Comparison of ENCODE assay signal across 10 mouse cellular contexts in genomic region chr11:50713610-50714202, GRCm38 (mm10).
DNase-seq lines count a peak whose midpoint lies in the region; ATAC-seq and TF ChIP-seq lines count a peak whose summit lies in the region.
"Had no signal": no experiment of that assay in that cellular context is flagged by ENCODE, and none has a peak within 500 bp of the region (broad histone marks: within the 10 kb centered on the region; RNA-seq: fewer than 3 reads in every experiment).

No protein-coding gene starts in this region.

- H3K27me3 ChIP-seq in CH12.LX (replicated peaks): peaks cover 93% of the 10 kb centered on the region
- no peaks in the 10 kb centered on the region for H3K27me3 ChIP-seq in embryonic facial prominence, embryonic 12.5 days
- H3K27me3 ChIP-seq in limb, embryonic 11.5 days (ENCODE audit: control insufficient read depth, insufficient read depth, low read length): no peaks in the 10 kb centered on the region

- ATAC-seq in embryonic facial prominence, embryonic 12.5 days (ENCODE audit: insufficient number of reproducible peaks, insufficient read depth, low FRiP score, low TSS enrichment): peak; percentile 29; the same call in 1 of the 2 replicates
- ATAC-seq in limb, embryonic 11.5 days (ENCODE audit: insufficient number of reproducible peaks, low FRiP score, low TSS enrichment, low read depth): no peak
- no peak for ATAC-seq in megakaryocyte-erythroid progenitor cell, adult 5-6 weeks (replicated peaks; ENCODE audit: low FRiP score, low TSS enrichment, poor library complexity, severe bottlenecking)

- in situ Hi-C loops in CH12.LX (cut with MboI; ENCODE audit: low pct_ligation_motif_present, low pct_unique_long_range_greater_than_20kb, low sequenced_read_pairs): no loop called here

- TF ChIP-seq RAD21 in CH12.LX (IDR thresholded peaks at IDR 0.05; ENCODE audit: low read depth, low read length): no peak

- no peak for TF ChIP-seq POLR2A in CH12.LX (IDR thresholded peaks at IDR 0.05; ENCODE audit: low read depth, low read length)

- DNase-seq in gastrocnemius, adult 2 months: peak; percentile 64
- no peak for DNase-seq in gastrocnemius, postnatal 14 days
- DNase-seq in CH12.LX (ENCODE audit: extremely low read depth): peak; percentile 9
- peak; percentile 54 for DNase-seq in limb, embryonic 11.5 days (ENCODE audit: low spot score)
- no peak for DNase-seq in right cerebral cortex, postnatal 25 days
- DNase-seq in yolk sac, embryonic 10.5 days (ENCODE audit: low spot score): no peak
- DNase-seq: cerebellum, postnatal 14 days had no signal

- H3K36me3 ChIP-seq in CH12.LX (replicated peaks in 1 of 2; ENCODE audit: control insufficient read depth in 1 of 2, insufficient read depth in 1 of 2, low read length in 1 of 2): no peaks in the 10 kb centered on the region
- no peaks in the 10 kb centered on the region for H3K36me3 ChIP-seq in embryonic facial prominence, embryonic 12.5 days
- H3K36me3 ChIP-seq in limb, embryonic 11.5 days (ENCODE audit: control insufficient read depth, insufficient read depth, low read length): no peaks in the 10 kb centered on the region

- H3K9ac ChIP-seq in CH12.LX (ENCODE audit: insufficient read depth, low read depth): no peak overlapping the region
- H3K9ac ChIP-seq in embryonic facial prominence, embryonic 12.5 days: no peak overlapping the region
- H3K9ac ChIP-seq in limb, embryonic 11.5 days (ENCODE audit: low read length): no peak overlapping the region

- intact Hi-C loops in gastrocnemius, adult 2 months (cut with DNase I): loop anchor here (2.0 kb wide), 1 partner anchor 37 kb away; no protein-coding TSS in a partner anchor
- intact Hi-C loops in gastrocnemius, postnatal 14 days (cut with DNase I; ENCODE audit: low total_unique reads): no loop called here

- dilution Hi-C loops in CH12.LX (cut with MboI; ENCODE audit: extremely low pct_ligation_motif_present, extremely low pct_unique_long_range_greater_than_20kb, low sequenced_read_pairs): no loop called here

- TF ChIP-seq CTCF in gastrocnemius, adult 2 months (IDR thresholded peaks at IDR 0.05): no peak
- no peak for TF ChIP-seq CTCF in CH12.LX (conservative IDR thresholded peaks at IDR 0.05 in 1 of 2, IDR thresholded peaks at IDR 0.05 in 1 of 2; ENCODE audit: low read depth in 2 of 2, low read length in 2 of 2)

- H3K4me1 ChIP-seq in CH12.LX (ENCODE audit: control insufficient read depth in 1 of 2, insufficient read depth in 2 of 2): no peaks in the 10 kb centered on the region
- H3K4me1 ChIP-seq in embryonic facial prominence, embryonic 12.5 days: peaks cover 28% of the 10 kb centered on the region
- H3K4me1 ChIP-seq in limb, embryonic 11.5 days (ENCODE audit: control insufficient read depth, insufficient read depth, low read length): peaks cover 7% of the 10 kb centered on the region

- H3K9me3 ChIP-seq in CH12.LX (replicated peaks; ENCODE audit: low read length): no peaks in the 10 kb centered on the region
- no peaks in the 10 kb centered on the region for H3K9me3 ChIP-seq in embryonic facial prominence, embryonic 12.5 days
- H3K9me3 ChIP-seq in limb, embryonic 11.5 days (ENCODE audit: control insufficient read depth, low read length): no peaks in the 10 kb centered on the region

- WGBS in embryonic facial prominence, embryonic 12.5 days: 32% methylated on average over 21 of the region's 21 CpGs
- WGBS in limb, embryonic 11.5 days: 33% methylated on average over 21 of the region's 21 CpGs

- no peak overlapping the region; the same call in 1 of the 2 replicates for H3K4me3 ChIP-seq in gastrocnemius, adult 2 months
- H3K4me3 ChIP-seq in CH12.LX (replicated peaks in 1 of 3; ENCODE audit: low read depth in 2 of 3, low read length in 2 of 3, poor library complexity in 1 of 3): no peak overlapping the region
- H3K4me3 ChIP-seq in embryonic facial prominence, embryonic 12.5 days: no peak overlapping the region
- H3K4me3 ChIP-seq in limb, embryonic 11.5 days (ENCODE audit: low read depth, low read length): no peak overlapping the region
- H3K4me3 ChIP-seq: myocyte had no signal

- H3K4me2 ChIP-seq in CH12.LX (ENCODE audit: insufficient read depth, low read depth, poor library complexity, severe bottlenecking): no peak overlapping the region
- peak overlapping the region; percentile 9; the same call in 1 of the 2 replicates for H3K4me2 ChIP-seq in embryonic facial prominence, embryonic 12.5 days (replicated peaks)
- peak overlapping the region; percentile 0; the same call in 1 of the 2 replicates for H3K4me2 ChIP-seq in limb, embryonic 11.5 days (ENCODE audit: low read depth, severe bottlenecking)

- no peaks in the 10 kb centered on the region for H3K79me2 ChIP-seq in CH12.LX (replicated peaks; ENCODE audit: control insufficient read depth, extremely low read depth, insufficient read depth, poor library complexity, severe bottlenecking)

- H3K27ac ChIP-seq in gastrocnemius, adult 2 months: no peak overlapping the region
- no peak overlapping the region for H3K27ac ChIP-seq in CH12.LX (ENCODE audit: insufficient read depth, low read depth)
- no peak overlapping the region for H3K27ac ChIP-seq in embryonic facial prominence, embryonic 12.5 days
- H3K27ac ChIP-seq in limb, embryonic 11.5 days (replicated peaks; ENCODE audit: low read depth, low read length): no peak overlapping the region

- no peak for TF ChIP-seq EP300 in CH12.LX (IDR thresholded peaks at IDR 0.05; ENCODE audit: low read length)

TF ChIP-seq in CH12.LX, 34 proteins besides CTCF, POLR2A, EP300 and RAD21:
- TF ChIP-seq ZMIZ1 (IDR thresholded peaks at IDR 0.05; ENCODE audit: low read depth, low read length): no peak
- TF ChIP-seq JUND (conservative IDR thresholded peaks at IDR 0.05; ENCODE audit: low read depth, low read length): no peak
- TF ChIP-seq CHD1 (IDR thresholded peaks at IDR 0.05; ENCODE audit: low read depth, low read length): no peak
- TF ChIP-seq NELFE (IDR thresholded peaks at IDR 0.05; ENCODE audit: low read depth, low read length): no peak
- no peak for TF ChIP-seq ETS1 (conservative IDR thresholded peaks at IDR 0.05; ENCODE audit: low read depth, low read length)
- no peak for TF ChIP-seq HCFC1 (IDR thresholded peaks at IDR 0.05; ENCODE audit: low read depth, low read length)
- no peak for TF ChIP-seq MXI1 (IDR thresholded peaks at IDR 0.05; ENCODE audit: low read depth, low read length)
- no peak for TF ChIP-seq MAZ (IDR thresholded peaks at IDR 0.05; ENCODE audit: low read depth, low read length)
- TF ChIP-seq KAT2A (IDR thresholded peaks at IDR 0.05; ENCODE audit: insufficient replicate concordance, low read length): no peak
- TF ChIP-seq USF1 (IDR thresholded peaks at IDR 0.05; ENCODE audit: low read depth, low read length): no peak

Comparison
In these comparisons a context has a peak if more than half of its experiments do, and no peak if none do; other contexts are left out.
1. DNase-seq: peak in gastrocnemius, adult 2 months (single experiment), CH12.LX (single experiment) and limb, embryonic 11.5 days (single experiment); none in gastrocnemius, postnatal 14 days (single experiment), right cerebral cortex, postnatal 25 days (single experiment) and yolk sac, embryonic 10.5 days (single experiment).